Mouse (Mus musculus) kidney, postnatal 0 days (tissue): ENCODE measurements around the gene Utp11. TPM values are rescaled to one million over a fixed set of nuclear protein-coding genes. Genes with fewer than 3 reads are reported as not detected.

Experiments used
- ATAC-seq: fragments of 200-750 bp; cut with Nextera tagmentation; replicated peaks from 2 replicates; pipeline ENCODE4 v1.8.0; 2017; ENCODE audit warnings: low read depth, moderate number of reproducible peaks, moderate TSS enrichment, moderate library complexity; ENCODE audit not compliant: low FRiP score
- DNase-seq: peaks from one replicate; pipeline ENCODE4 v3.0.0-alpha.2; 2016; ENCODE audit warnings: low spot score
- H3K27ac ChIP-seq: fragments of 300-500 bp; sonication (generic); 2 replicates; pipeline ENCODE4 v1.5.1; 2014; ENCODE audit warnings: mild to moderate bottlenecking
- H3K27me3 ChIP-seq: fragments of 300-500 bp; sonication (generic); 2 replicates; pipeline ENCODE4 v1.6.1; 2014; ENCODE audit warnings: low read length, mixed read lengths; ENCODE audit not compliant: insufficient read depth
- H3K36me3 ChIP-seq: fragments of 300-500 bp; sonication (generic); 2 replicates; pipeline ENCODE4 v1.6.1; 2014; ENCODE audit warnings: low read length, mixed read lengths; ENCODE audit not compliant: insufficient read depth
- H3K4me1 ChIP-seq: fragments of 300-500 bp; sonication (generic); replicated peaks from 2 replicates; pipeline ENCODE4 v1.6.1; 2014; ENCODE audit warnings: antibody characterized with exemption, low read length, mixed read lengths; ENCODE audit not compliant: insufficient read depth
- H3K4me2 ChIP-seq: fragments of 300-500 bp; sonication (generic); 2 replicates; pipeline ENCODE4 v1.6.1; 2014; ENCODE audit warnings: mild to moderate bottlenecking, low read length, moderate library complexity, mixed read lengths
- H3K4me3 ChIP-seq: fragments of 300-500 bp; sonication (generic); replicated peaks from 2 replicates; pipeline ENCODE4 v1.5.1; 2014; ENCODE audit warnings: low read depth, low read length
- H3K9ac ChIP-seq: fragments of 300-500 bp; sonication (generic); 2 replicates; pipeline ENCODE4 v1.6.1; 2014; ENCODE audit warnings: low read depth, low read length
- H3K9me3 ChIP-seq: fragments of 300-500 bp; sonication (generic); replicated peaks from 2 replicates; pipeline ENCODE4 v1.6.1; 2016; ENCODE audit warnings: low read length, inconsistent platforms, mixed read lengths
- CTCF ChIP-seq: IDR thresholded peaks from 2 replicates; pipeline ENCODE4 v1.5.1; 2016; ENCODE audit warnings: antibody characterized with exemption, low read depth, mild to moderate bottlenecking, moderate library complexity
- WGBS: fragments of 180-500 bp; shearing (Covaris S2); extraction: QIAGEN DNeasy Blood & Tissue Kit; methylation state at CpG from one replicate; pipeline ENCODE4 v1.1.7; 2014; 5-methylcytosine and 5-hydroxymethylcytosine counted together
- polyA plus RNA-seq: library from polyadenylated mRNA; unstranded; fragments of >200 nt; fragmentation: Nextera tagmentation; extraction: Ambion mirVana; gene quantifications from 2 replicates; pipeline ENCODE4 v1.2.1, GENCODE M21; 2015

The Utp11 gene
- polyA plus RNA-seq, 1 experiment from 2014 or later = 61.8 TPM

- DNase-seq (no peak), ATAC-seq (no peak)
- no peaks in the 10 kb centered on the region for H3K27me3 ChIP-seq
- peak overlapping the region; percentile 77 for H3K4me2 ChIP-seq
- 0 out of 2 replicates have a peak, but pooled peaks cover 5% of the 10 kb centered on the region for H3K4me1 ChIP-seq
- TF ChIP-seq CTCF = no peak
- H3K9ac ChIP-seq = peak overlapping the region; percentile 83
- H3K9me3 ChIP-seq = no peaks in the 10 kb centered on the region
- H3K4me3 ChIP-seq = peak overlapping the region; percentile 74
- no peaks in the 10 kb centered on the region for H3K36me3 ChIP-seq
- no peak overlapping the region for H3K27ac ChIP-seq
- WGBS = 57% methylated on average over 3 of the region's 3 CpGs
Measured at GRCm38 (mm10) chr4:124692416-124692861, 961 bp downstream of the Utp11 start.

GRCm38 (mm10) chr4:124691455-124691854 is 1.9 kb downstream of the Utp11 start:
- Histone ChIP-seq H3K9ac (no peak overlapping the region), H3K36me3 (no peaks in the 10 kb centered on the region), H3K4me1 (0 out of 2 replicates have a peak, but pooled peaks cover 5% of the 10 kb centered on the region), H3K27me3 (no peaks in the 10 kb centered on the region), H3K9me3 (no peaks in the 10 kb centered on the region), H3K4me2 (no peak overlapping the region), H3K27ac (no peak overlapping the region), H3K4me3 (no peak overlapping the region)
- DNase-seq (no peak), ATAC-seq (no peak)
- 85% methylated on average over 8 of the region's 8 CpGs for WGBS
- no peak for TF ChIP-seq CTCF

- no peak overlapping the region for H3K4me2 ChIP-seq
- 0 out of 2 replicates have a peak overlapping the region, but pooled peaks have one; percentile 40 for H3K9ac ChIP-seq
- no peaks in the 10 kb centered on the region for H3K4me1 ChIP-seq
- H3K27me3 ChIP-seq = no peaks in the 10 kb centered on the region
- H3K4me3 ChIP-seq = no peak overlapping the region
- no peaks in the 10 kb centered on the region for H3K9me3 ChIP-seq
- peaks cover 21% of the 10 kb centered on the region for H3K36me3 ChIP-seq
- WGBS = 63% methylated on average over 8 of the region's 8 CpGs
- no peak for DNase-seq
- no peak overlapping the region; the same call in 1 of the 2 replicates for H3K27ac ChIP-seq
- ATAC-seq = no peak
- TF ChIP-seq CTCF = no peak
Measured at GRCm38 (mm10) chr4:124685897-124686402, 7.5 kb downstream of the Utp11 start.

- 55% methylated on average over 8 of the region's 8 CpGs for WGBS
- no peaks in the 10 kb centered on the region for H3K9me3 ChIP-seq
- no peaks in the 10 kb centered on the region for H3K27me3 ChIP-seq
- H3K36me3 ChIP-seq = peaks cover 26% of the 10 kb centered on the region
- no peak overlapping the region for H3K4me3 ChIP-seq
- DNase-seq (no peak), ATAC-seq (no peak)
- no peak for TF ChIP-seq CTCF
- no peak overlapping the region for H3K4me2 ChIP-seq
- no peak overlapping the region for H3K9ac ChIP-seq
- H3K4me1 ChIP-seq = no peaks in the 10 kb centered on the region
- H3K27ac ChIP-seq = no peak overlapping the region
Measured at GRCm38 (mm10) chr4:124685453-124685852, 7.9 kb downstream of the Utp11 start.

- Histone ChIP-seq H3K27ac (no peak overlapping the region), H3K9me3 (no peaks in the 10 kb centered on the region), H3K9ac (no peak overlapping the region), H3K27me3 (no peaks in the 10 kb centered on the region), H3K4me1 (no peaks in the 10 kb centered on the region), H3K4me2 (no peak overlapping the region), H3K36me3 (peaks cover 30% of the 10 kb centered on the region), H3K4me3 (no peak overlapping the region)
- 38% methylated on average over 4 of the region's 4 CpGs for WGBS
- ATAC-seq (no peak), DNase-seq (no peak)
- TF ChIP-seq CTCF = peak; percentile 42; the same call in 1 of the 2 replicates
Measured at GRCm38 (mm10) chr4:124685004-124685403, 8.4 kb downstream of the Utp11 start.

- no peak overlapping the region for H3K4me3 ChIP-seq
- H3K36me3 ChIP-seq = peaks cover 36% of the 10 kb centered on the region
- no peak overlapping the region for H3K27ac ChIP-seq
- 87% methylated on average over 4 of the region's 4 CpGs for WGBS
- no peaks in the 10 kb centered on the region for H3K9me3 ChIP-seq
- no peaks in the 10 kb centered on the region for H3K4me1 ChIP-seq
- no peak overlapping the region for H3K9ac ChIP-seq
- ATAC-seq = no peak
- no peak overlapping the region for H3K4me2 ChIP-seq
- no peak for DNase-seq
- no peak for TF ChIP-seq CTCF
- no peaks in the 10 kb centered on the region for H3K27me3 ChIP-seq
Measured at GRCm38 (mm10) chr4:124683474-124683873, 9.9 kb downstream of the Utp11 start.

- Histone ChIP-seq H3K9ac (no peak overlapping the region), H3K27ac (no peak overlapping the region), H3K4me3 (no peak overlapping the region), H3K27me3 (no peaks in the 10 kb centered on the region), H3K9me3 (no peaks in the 10 kb centered on the region), H3K4me2 (no peak overlapping the region), H3K4me1 (no peaks in the 10 kb centered on the region), H3K36me3 (peaks cover 42% of the 10 kb centered on the region)
- ATAC-seq (no peak), DNase-seq (peak; percentile 79)
- TF ChIP-seq CTCF = peak; percentile 72
- WGBS = 49% methylated on average over 7 of the region's 7 CpGs
Measured at GRCm38 (mm10) chr4:124682270-124682669, 11.1 kb downstream of the Utp11 start.
